Mouse (Mus musculus) cerebellum, adult 2 months (tissue): Measurements from ENCODE around the gene Rps17. TPM values are rescaled to one million over a fixed set of nuclear protein-coding genes. Genes with fewer than 3 reads are reported as not detected.
A peak's percentile ranks its signal among the peaks of the same experiment; 100 is the strongest.

ENCODE experiments used
- DNase-seq, 2 experiments: peaks; one replicate each; pipeline ENCODE4 v3.0.0; 2021
- H3K27ac ChIP-seq: fragments of 200-500 bp; 2 replicates; pipeline ENCODE4 v1.5.1; 2012; ENCODE audit warnings: low read length, control low read depth, inconsistent platforms; ENCODE audit not compliant: insufficient read depth
- H3K27me3 ChIP-seq: fragments of 200-500 bp; 2 replicates; pipeline ENCODE4 v1.6.1; 2012; ENCODE audit warnings: inconsistent platforms, mild to moderate bottlenecking, low read length, moderate library complexity; ENCODE audit not compliant: control insufficient read depth, insufficient read depth
- H3K4me1 ChIP-seq: fragments of 200-500 bp; 2 replicates; pipeline ENCODE4 v1.6.1; 2011; ENCODE audit warnings: low read length; ENCODE audit not compliant: control insufficient read depth, insufficient read depth
- H3K4me3 ChIP-seq: fragments of 200-500 bp; replicated peaks from 2 replicates; pipeline ENCODE3; 2011; ENCODE audit warnings: mild to moderate bottlenecking, low read depth, low read length, control low read depth; ENCODE audit not compliant: insufficient read depth
- CTCF ChIP-seq: fragments of 200-500 bp; IDR thresholded peaks from 2 replicates; pipeline ENCODE4 v1.5.1; 2011; ENCODE audit warnings: low read depth, mild to moderate bottlenecking, control low read depth, low read length, moderate library complexity, borderline replicate concordance; ENCODE audit not compliant: insufficient read depth
- POLR2A ChIP-seq: fragments of 200-500 bp; IDR thresholded peaks from 2 replicates; pipeline ENCODE4 v1.6.1; 2011; ENCODE audit warnings: low read length, control low read depth, borderline replicate concordance; ENCODE audit not compliant: insufficient read depth
- WGBS: fragments of 180-500 bp; shearing (Covaris S2); methylation state at CpG from one replicate; pipeline ENCODE4 v1.1.7; 2018; 5-methylcytosine and 5-hydroxymethylcytosine counted together
- polyA plus RNA-seq: library from polyadenylated mRNA; depleted of rRNA; stranded (reverse); fragments of >200 nt; gene quantifications from 2 replicates; pipeline ENCODE4 v1.2.3, GENCODE M21; 2012; rRNA removed

Gene Rps17
- 775 and 784 TPM in 2 replicates for polyA plus RNA-seq

- Histone ChIP-seq H3K27ac (peak within 1 kb of the TSS; percentile 35; the same call in 1 of the 2 replicates), H3K4me1 (peaks cover 10% of the 10 kb centered on the region), H3K27me3 (no peaks in the 10 kb centered on the region), H3K4me3 (peak within 1 kb of the TSS; percentile 100)
- under 1% methylated on average over 85 of the region's 85 CpGs for WGBS
- peak; percentile 94 to 99 for DNase-seq
- TF ChIP-seq CTCF (peak; percentile 75), POLR2A (peak; percentile 75; the same call in 1 of the 2 replicates)
Observed at GRCm38 (mm10) chr7:81344544-81345446, at the start of gene Rps17. TSS of gene Rps17 (minus strand) at chr7:81345254.

GRCm38 (mm10) chr7:81379363-81379762, 34.3 kb upstream of the Rps17 start:
- no peaks in the 10 kb centered on the region for H3K4me1 ChIP-seq
- H3K27ac ChIP-seq = no peak overlapping the region
- H3K4me3 ChIP-seq = no peak overlapping the region
- DNase-seq = no peak
- no peaks in the 10 kb centered on the region for H3K27me3 ChIP-seq
- TF ChIP-seq POLR2A = no peak
- TF ChIP-seq CTCF = no peak
- 33% methylated on average over 1 of the region's 1 CpGs for WGBS

- no peaks in the 10 kb centered on the region for H3K4me1 ChIP-seq
- peak overlapping the region; percentile 41 for H3K4me3 ChIP-seq
- WGBS = 3% methylated on average over 13 of the region's 13 CpGs
- DNase-seq = peak; percentile 40 to 45
- H3K27me3 ChIP-seq = no peaks in the 10 kb centered on the region
- H3K27ac ChIP-seq = no peak overlapping the region
- TF ChIP-seq POLR2A = no peak
Observed at GRCm38 (mm10) chr7:81372337-81372920, 27.4 kb upstream of the Rps17 start.

DNA sequence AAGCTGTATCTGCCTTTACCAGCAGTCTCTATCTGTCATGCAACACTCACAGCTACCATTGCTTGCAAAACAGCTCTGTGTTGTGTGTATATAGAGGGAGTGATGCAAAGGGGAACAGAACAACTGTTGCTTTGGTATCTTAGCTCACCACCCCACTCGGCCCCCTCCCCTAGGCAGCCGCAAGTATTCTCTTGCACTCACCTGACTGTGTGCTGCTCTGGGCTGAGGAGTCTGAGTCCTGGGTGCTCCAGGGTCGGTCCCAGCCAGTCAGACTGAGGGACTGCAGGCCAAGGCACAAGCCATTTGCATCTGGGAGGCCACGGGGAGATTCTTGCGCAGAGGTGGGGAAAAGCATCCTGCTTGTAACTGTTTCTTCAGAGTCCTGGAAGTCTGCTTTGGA, 26.8 kb upstream of the Rps17 start:
- no peak for TF ChIP-seq CTCF
- no peak for TF ChIP-seq POLR2A
- no peak for DNase-seq
- no peaks in the 10 kb centered on the region for H3K27me3 ChIP-seq
- 43% methylated on average over 5 of the region's 5 CpGs for WGBS
- no peak overlapping the region; the same call in 1 of the 2 replicates for H3K27ac ChIP-seq
- no peaks in the 10 kb centered on the region for H3K4me1 ChIP-seq
- no peak overlapping the region for H3K4me3 ChIP-seq

GRCm38 (mm10) chr7:81369724-81370123, 24.7 kb upstream of the Rps17 start:
- Histone ChIP-seq H3K4me3 (no peak overlapping the region), H3K4me1 (no peaks in the 10 kb centered on the region), H3K27ac (no peak overlapping the region), H3K27me3 (no peaks in the 10 kb centered on the region)
- TF ChIP-seq POLR2A = no peak
- no peak for TF ChIP-seq CTCF
- WGBS = 46% methylated on average over 3 of the region's 3 CpGs
- DNase-seq = no peak

DNA sequence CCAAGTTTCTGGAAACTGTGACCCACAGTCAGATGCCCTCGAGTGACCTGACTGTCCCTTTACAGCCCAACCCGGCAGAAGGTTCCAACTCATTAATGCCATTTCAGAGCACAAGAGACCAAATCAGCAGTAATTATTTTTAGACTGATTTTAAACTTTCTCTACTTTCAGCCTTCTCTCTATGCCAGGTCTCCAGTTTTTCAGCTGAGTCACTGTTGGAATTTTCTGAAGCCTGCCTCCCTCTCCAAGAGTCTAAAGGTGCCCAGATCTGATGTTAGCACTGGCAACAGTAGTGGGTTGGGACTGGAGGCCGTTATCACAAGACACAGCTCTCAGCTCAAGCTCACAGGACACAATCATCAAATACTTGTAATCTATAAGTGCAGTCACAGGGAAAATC, 22.9 kb upstream of the Rps17 start:
- Histone ChIP-seq H3K27ac (no peak overlapping the region), H3K4me1 (no peaks in the 10 kb centered on the region), H3K4me3 (no peak overlapping the region), H3K27me3 (no peaks in the 10 kb centered on the region)
- WGBS = 56% methylated on average over 3 of the region's 3 CpGs
- TF ChIP-seq CTCF = no peak
- no peak for TF ChIP-seq POLR2A
- no peak for DNase-seq

DNA sequence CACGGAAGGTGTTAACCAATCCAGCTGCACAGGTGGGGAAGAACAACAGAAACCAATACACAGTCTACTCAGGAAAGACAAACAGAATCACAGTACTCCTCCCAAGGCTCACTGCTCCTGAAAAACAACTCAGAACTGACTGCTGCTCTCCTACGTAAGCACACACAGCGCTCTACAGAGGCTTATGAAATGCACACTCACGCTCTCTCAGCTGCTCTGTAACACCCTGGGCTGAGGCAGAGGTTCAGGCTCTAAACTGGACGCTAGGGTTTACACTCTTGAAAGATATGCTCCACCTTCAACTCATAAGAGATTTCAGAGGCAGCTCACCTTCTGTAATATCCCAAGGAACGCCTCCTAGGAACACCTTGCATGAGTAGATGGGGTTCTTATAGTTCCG, 11.9 kb upstream of the Rps17 start:
- no peak overlapping the region for H3K4me3 ChIP-seq
- 78% methylated on average over 7 of the region's 7 CpGs for WGBS
- TF ChIP-seq POLR2A (no peak), CTCF (no peak)
- no peak overlapping the region for H3K27ac ChIP-seq
- no peaks in the 10 kb centered on the region for H3K4me1 ChIP-seq
- no peaks in the 10 kb centered on the region for H3K27me3 ChIP-seq
- DNase-seq = no peak

GRCm38 (mm10) chr7:81356360-81356759, 11.3 kb upstream of the Rps17 start:
- WGBS = 88% methylated on average over 1 of the region's 1 CpGs
- DNase-seq = peak in 1 of 2 experiments; percentile 29
- no peaks in the 10 kb centered on the region for H3K27me3 ChIP-seq
- TF ChIP-seq POLR2A = no peak
- TF ChIP-seq CTCF = no peak
- no peaks in the 10 kb centered on the region for H3K4me1 ChIP-seq
- no peak overlapping the region for H3K4me3 ChIP-seq
- H3K27ac ChIP-seq = no peak overlapping the region
